Mouse (Mus musculus) layer of hippocampus, adult 8-10 months (tissue): Measurements from ENCODE around the gene Ndufv3. TPM values are rescaled to one million over a fixed set of nuclear protein-coding genes. Genes with fewer than 3 reads are reported as not detected.
A peak's percentile ranks its signal among the peaks of the same experiment; 100 is the strongest.

ENCODE experiments used
- DNase-seq, 2 experiments: peaks; one replicate each; pipeline ENCODE4 v3.0.0; 2022; ENCODE audit warnings: low spot score in 2 of 2
- total RNA-seq, 4 experiments: library from RNA; stranded (reverse); gene quantifications; 2 replicates each; pipeline ENCODE4 v1.2.4; 2022

Ndufv3 gene
- total RNA-seq: 100 to 1,000 TPM; 239 to 270 (median 244) TPM

DNA sequence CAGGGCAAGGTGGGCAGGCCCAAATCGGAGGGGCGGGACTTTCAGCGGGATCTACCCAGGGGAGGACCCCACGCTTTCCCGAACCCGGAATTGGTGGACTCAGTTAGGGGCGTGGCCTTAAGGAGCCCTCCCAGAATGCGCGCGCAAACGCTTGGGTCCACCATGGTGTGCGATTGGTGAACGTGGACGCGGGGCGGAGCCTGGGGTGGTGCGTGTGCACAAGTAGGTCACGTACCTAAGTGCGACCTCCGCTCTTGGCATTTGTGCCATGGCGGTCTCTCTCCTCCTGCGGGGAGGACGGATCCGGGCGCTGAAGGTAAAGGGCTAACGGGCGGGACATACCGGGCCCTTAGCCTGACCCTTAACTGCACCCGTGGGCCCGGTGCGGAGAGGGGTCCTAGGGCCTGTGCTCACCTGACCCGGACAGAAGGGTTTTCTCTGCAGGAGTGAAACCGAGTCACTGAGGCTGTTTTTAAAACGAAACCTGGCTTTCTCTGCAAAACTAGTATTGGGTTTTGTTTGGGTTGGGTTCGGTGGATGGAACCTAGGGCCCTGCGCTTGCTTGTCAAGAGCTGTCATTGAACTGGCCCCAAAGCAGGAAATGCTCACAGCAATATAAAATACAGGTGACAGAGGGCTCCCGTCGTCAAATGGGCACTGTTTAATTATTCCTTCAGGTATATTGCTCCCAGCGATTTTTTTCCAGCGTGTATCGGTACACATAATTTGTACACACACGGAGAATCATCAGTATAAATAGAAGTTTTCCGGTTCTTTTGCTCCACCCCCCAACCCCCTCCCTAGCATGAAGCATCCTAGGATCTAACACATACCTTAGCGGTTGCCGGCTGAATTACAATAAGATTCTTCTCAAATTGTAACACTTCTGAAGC lies at the start of gene Ndufv3, which contains the start of gene Wdr4:
Gene Ndufv3, plus strand, starts transcription at position 170 of the 893 bp plus-strand sequence.
Gene Wdr4, minus strand, starts transcription at position 35 of the 893 bp plus-strand sequence.
- peak; percentile 98 to 99 for DNase-seq

GRCm38 (mm10) chr17:31470766-31471418 lies 49.0 kb upstream of the Ndufv3 start:
- no peak for DNase-seq

- no peak for DNase-seq
Measured at GRCm38 (mm10) chr17:31474388-31474787, 45.5 kb upstream of the Ndufv3 start.

GRCm38 (mm10) chr17:31478606-31479005 lies 41.3 kb upstream of the Ndufv3 start:
- DNase-seq: no peak

DNA sequence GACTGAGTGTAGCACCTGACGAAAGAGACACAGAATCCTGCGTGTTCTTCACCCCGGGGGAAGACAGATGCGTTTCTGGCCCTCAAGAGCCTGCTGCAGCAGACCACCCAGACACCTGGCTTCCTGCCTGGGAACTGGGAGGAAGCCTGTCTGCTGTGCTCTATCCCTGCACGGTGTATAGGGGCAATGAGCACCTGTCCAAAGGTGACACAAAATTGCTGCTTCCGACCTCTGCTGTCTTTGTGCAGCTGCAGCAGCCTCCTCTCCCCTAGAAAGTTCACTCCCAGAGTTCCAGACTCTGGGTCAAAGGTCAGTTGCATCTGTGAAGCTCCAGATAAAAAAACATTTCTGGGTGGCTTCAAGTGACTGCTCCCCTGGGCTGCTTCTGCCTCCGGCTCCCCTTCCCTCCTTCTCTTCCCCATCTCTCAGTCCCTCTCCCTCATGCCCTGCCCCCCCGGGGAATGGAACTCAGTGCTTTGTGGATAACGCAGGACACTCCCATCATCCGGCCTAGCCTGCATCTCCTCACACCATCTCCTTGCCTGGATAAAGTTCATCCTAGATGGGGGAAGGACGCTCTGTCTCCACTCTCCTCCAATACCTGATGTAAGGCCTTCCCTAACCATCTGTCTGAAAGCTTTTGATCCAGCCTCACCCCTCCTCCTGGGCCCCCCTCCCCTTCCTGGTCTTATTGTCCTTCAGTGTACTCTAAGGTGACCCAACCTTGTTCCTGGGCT lies 40.6 kb upstream of the Ndufv3 start:
- no peak for DNase-seq

GRCm38 (mm10) chr17:31486616-31487198 lies 33.2 kb upstream of the Ndufv3 start:
- no peak for DNase-seq

- no peak for DNase-seq
Measured at GRCm38 (mm10) chr17:31487433-31488060, 32.4 kb upstream of the Ndufv3 start.

GRCm38 (mm10) chr17:31491355-31491754 lies 28.6 kb upstream of the Ndufv3 start:
- DNase-seq: no peak

DNA sequence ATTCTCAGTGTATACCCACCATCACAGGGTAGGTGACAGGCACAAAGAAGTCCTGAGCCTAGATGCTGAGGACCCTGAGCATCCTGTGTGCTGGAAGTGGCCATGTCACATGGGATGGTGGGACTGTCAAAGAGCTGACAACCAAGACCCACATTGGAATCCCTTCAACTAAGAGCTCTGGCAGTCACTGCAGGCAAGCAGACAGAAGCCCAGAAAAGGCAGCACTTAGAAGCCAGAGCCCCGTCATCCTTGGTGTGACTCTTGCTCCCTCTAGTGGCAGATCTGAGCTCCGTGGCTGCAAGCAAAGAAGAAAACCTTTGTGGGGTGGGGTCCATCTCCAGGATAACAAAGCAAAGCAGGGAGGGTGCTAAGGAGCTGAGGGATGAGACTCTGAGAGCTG lies 27.5 kb upstream of the Ndufv3 start:
- DNase-seq: peak; percentile 72 to 81

DNA sequence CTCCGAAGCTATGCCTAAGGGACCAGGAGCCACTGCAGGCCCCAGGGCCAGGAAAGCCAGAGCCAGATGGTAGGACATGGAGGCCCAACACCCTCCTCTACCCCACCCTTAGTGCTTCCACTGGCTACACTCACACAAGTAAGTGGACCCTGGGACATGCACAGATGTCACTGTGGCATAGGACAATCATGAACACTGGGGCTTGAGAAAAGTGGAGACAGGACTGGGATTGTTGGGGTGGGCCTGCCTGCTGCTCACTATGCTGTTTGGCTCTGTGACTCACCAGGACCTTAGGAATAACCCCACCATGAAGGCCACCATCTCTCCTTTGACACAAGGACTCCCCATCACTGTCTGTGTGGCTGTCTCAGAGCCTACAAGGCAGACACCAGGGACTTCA lies 24.9 kb upstream of the Ndufv3 start:
- DNase-seq: no peak

- DNase-seq: no peak
Measured at GRCm38 (mm10) chr17:31497726-31498125, 22.2 kb upstream of the Ndufv3 start.

GRCm38 (mm10) chr17:31499725-31500124 lies 20.2 kb upstream of the Ndufv3 start:
- no peak for DNase-seq

- DNase-seq: no peak
Measured at GRCm38 (mm10) chr17:31500416-31500815, 19.5 kb upstream of the Ndufv3 start.

DNA sequence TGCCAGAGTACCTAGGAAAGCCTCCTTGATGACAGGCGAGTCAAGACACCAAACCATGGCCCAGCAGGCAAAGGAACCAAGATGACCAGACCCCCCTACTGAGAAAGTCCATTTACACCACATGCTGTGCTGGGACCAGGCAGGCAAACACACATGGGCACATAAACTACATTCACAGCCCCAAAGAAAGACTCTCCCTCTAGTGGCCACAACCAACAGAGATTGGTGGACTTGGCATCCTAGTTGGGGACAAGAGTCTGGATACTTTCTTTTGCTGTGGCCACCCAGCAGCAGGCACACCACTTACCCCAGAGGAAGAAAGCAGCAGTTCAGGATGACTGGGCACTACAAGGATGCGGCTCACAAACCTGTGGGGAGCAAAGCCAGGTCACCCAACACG lies 19.0 kb upstream of the Ndufv3 start:
- DNase-seq: no peak

GRCm38 (mm10) chr17:31502261-31502927 lies 17.5 kb upstream of the Ndufv3 start:
- no peak for DNase-seq

- DNase-seq: no peak
Measured at GRCm38 (mm10) chr17:31503337-31503736, 16.6 kb upstream of the Ndufv3 start.

GRCm38 (mm10) chr17:31503936-31504335 lies 16.0 kb upstream of the Ndufv3 start:
- DNase-seq: no peak

- no peak for DNase-seq
Measured at GRCm38 (mm10) chr17:31505013-31505412, 14.9 kb upstream of the Ndufv3 start.

DNA sequence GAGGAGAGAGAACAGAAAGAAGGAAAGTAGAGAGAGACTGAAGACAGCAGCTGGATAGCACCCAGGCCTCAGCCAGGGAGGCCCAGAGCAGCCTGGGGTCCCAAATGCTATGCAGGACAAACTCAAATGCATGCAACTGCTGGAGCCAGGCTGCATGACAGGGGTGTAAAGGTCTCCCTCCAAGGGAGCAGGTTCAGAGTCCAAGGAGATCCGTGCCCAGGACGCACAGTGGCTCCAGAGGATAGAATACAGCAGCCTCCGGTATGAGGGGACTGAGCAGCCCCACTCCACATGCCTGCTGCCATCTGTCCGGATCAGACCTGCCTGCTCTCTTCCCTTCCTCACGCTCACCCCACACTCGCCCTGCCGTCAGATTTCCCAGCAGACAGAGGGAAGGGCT lies 13.6 kb upstream of the Ndufv3 start:
- DNase-seq: no peak

GRCm38 (mm10) chr17:31510944-31511343 lies 9.0 kb upstream of the Ndufv3 start:
- no peak for DNase-seq
